Mouse (Mus musculus) gastrocnemius, adult 2 months (tissue): ENCODE data around the gene Tgtp2. TPM values are rescaled to one million over a fixed set of nuclear protein-coding genes. Genes with fewer than 3 reads are reported as not detected.
"Not testable (repeated sequence)": the region's sequence is repeated elsewhere in the genome, so short reads cannot be mapped to it uniquely, and the experiment has no call there.

Source experiments
- DNase-seq: peaks from one replicate; pipeline ENCODE4 v3.0.0; 2022
- H3K27ac ChIP-seq: fragments of 200-600 bp; 2 replicates; pipeline ENCODE4 v1.8.1; 2022; ENCODE audit warnings: mild to moderate bottlenecking
- H3K4me3 ChIP-seq: fragments of 200-600 bp; 2 replicates; pipeline ENCODE4 v1.8.1; 2022; ENCODE audit warnings: mild to moderate bottlenecking, moderate library complexity
- CTCF ChIP-seq: fragments of 200-600 bp; IDR thresholded peaks from 2 replicates; pipeline ENCODE4 v1.8.1; 2022; ENCODE audit warnings: antibody characterized with exemption, mild to moderate bottlenecking, moderate library complexity
- intact Hi-C: fragments of 180-260 bp; cut with DNase I; formaldehyde crosslinking; loops from one replicate; pipeline ENCODE4 v1.15.1; 2025
- total RNA-seq, 2 experiments: library from RNA; stranded (reverse); gene quantifications; 2 replicates each; pipeline ENCODE4 v1.2.3; 2021

Gene Tgtp2
- total RNA-seq, 2 experiments from 2014 or later: 0.66 to 1.3 TPM

- intact Hi-C loops: loop anchor here (10.0 kb wide), 1 partner anchor 87 kb away; the partner anchor contains the start of genes Gm12185 and Tgtp1
- H3K27ac ChIP-seq: peak overlapping the region; percentile 75
- TF ChIP-seq CTCF: no peak
- H3K4me3 ChIP-seq: peak overlapping the region; percentile 21; the same call in 1 of the 2 replicates
- no peak for DNase-seq
Measured at GRCm38 (mm10) chr11:49081886-49082285, 17.9 kb upstream of the Tgtp2 start.

GRCm38 (mm10) chr11:49081356-49081755 lies 17.4 kb upstream of the Tgtp2 start:
- no peak for TF ChIP-seq CTCF
- peak overlapping the region; percentile 75 for H3K27ac ChIP-seq
- intact Hi-C loops: loop anchor here (10.0 kb wide), 1 partner anchor 87 kb away; the partner anchor contains the start of genes Gm12185 and Tgtp1
- no peak for DNase-seq
- peak overlapping the region; percentile 21 for H3K4me3 ChIP-seq

GRCm38 (mm10) chr11:49080636-49081035 lies 16.6 kb upstream of the Tgtp2 start:
- H3K27ac ChIP-seq: 0 out of 2 replicates have a peak overlapping the region, but pooled peaks have one; percentile 9
- intact Hi-C loops: loop anchor here (10.0 kb wide), 1 partner anchor 86 kb away; the partner anchor contains the start of genes Gm12185 and Tgtp1
- TF ChIP-seq CTCF: no peak
- no peak for DNase-seq
- no peak overlapping the region for H3K4me3 ChIP-seq

- H3K27ac ChIP-seq: no peak overlapping the region
- intact Hi-C loops: loop anchor here (5.0 kb wide), 1 partner anchor 156 kb away; no protein-coding TSS in a partner anchor
- no peak for TF ChIP-seq CTCF
- DNase-seq: no peak
- H3K4me3 ChIP-seq: no peak overlapping the region
Measured at GRCm38 (mm10) chr11:49078719-49079118, 14.7 kb upstream of the Tgtp2 start.

- no peak for DNase-seq
- peak overlapping the region; percentile 83 for H3K27ac ChIP-seq
Measured at GRCm38 (mm10) chr11:49077012-49077411, 13.0 kb upstream of the Tgtp2 start.

GRCm38 (mm10) chr11:49076001-49076757 lies 12.2 kb upstream of the Tgtp2 start, which contains the start of gene Ifi47:
Gene Ifi47 (plus strand): TSS chr11:49076587.
- Histone ChIP-seq H3K27ac (peak within 1 kb of the TSS; percentile 83), H3K4me3 (peak within 1 kb of the TSS; percentile 50)
- intact Hi-C loops: loop anchor here (5.0 kb wide), 1 partner anchor 154 kb away; no protein-coding TSS in a partner anchor
- DNase-seq: not testable (repeated sequence)

More at GRCm38 (mm10) chr11:49077012-49077411, 13.0 kb upstream of the Tgtp2 start:
- no peak for TF ChIP-seq CTCF
- H3K4me3 ChIP-seq: no peak overlapping the region; the same call in 1 of the 2 replicates
- intact Hi-C loops: loop anchor here (5.0 kb wide), 1 partner anchor 155 kb away; no protein-coding TSS in a partner anchor

GRCm38 (mm10) chr11:49068358-49068757 lies 4.4 kb upstream of the Tgtp2 start:
- TF ChIP-seq CTCF: no peak
- intact Hi-C loops: no loop called here
- no peak overlapping the region for H3K27ac ChIP-seq
- no peak overlapping the region for H3K4me3 ChIP-seq
- DNase-seq: no peak

- intact Hi-C loops: not testable (repeated sequence)
Measured at GRCm38 (mm10) chr11:49061865-49062264, 2.1 kb downstream of the Tgtp2 start.

GRCm38 (mm10) chr11:49060061-49060460 lies 3.9 kb downstream of the Tgtp2 start:
- intact Hi-C loops, DNase-seq, H3K27ac ChIP-seq, H3K4me3 ChIP-seq: not testable (repeated sequence)

More at GRCm38 (mm10) chr11:49061865-49062264, 2.1 kb downstream of the Tgtp2 start:
- DNase-seq, H3K4me3 ChIP-seq, H3K27ac ChIP-seq: not testable (repeated sequence)

- intact Hi-C loops, H3K4me3 ChIP-seq, H3K27ac ChIP-seq, DNase-seq: not testable (repeated sequence)
Measured at GRCm38 (mm10) chr11:49051894-49052293, 12.1 kb downstream of the Tgtp2 start.

- H3K27ac ChIP-seq, intact Hi-C loops, DNase-seq, H3K4me3 ChIP-seq: not testable (repeated sequence)
Measured at GRCm38 (mm10) chr11:49051093-49051891, 12.7 kb downstream of the Tgtp2 start, which contains the start of gene 9930111J21Rik2. Gene 9930111J21Rik2 (minus strand): TSS chr11:49051242.

GRCm38 (mm10) chr11:49050064-49050463 lies 13.9 kb downstream of the Tgtp2 start:
- intact Hi-C loops, DNase-seq: not testable (repeated sequence)

GRCm38 (mm10) chr11:49012074-49012473 lies 51.9 kb downstream of the Tgtp2 start:
- intact Hi-C loops, H3K27ac ChIP-seq, DNase-seq, H3K4me3 ChIP-seq: not testable (repeated sequence)

More at GRCm38 (mm10) chr11:49050064-49050463, 13.9 kb downstream of the Tgtp2 start:
- not testable (repeated sequence) for H3K4me3 ChIP-seq, H3K27ac ChIP-seq

Other genes starting within 250 kb of the Tgtp2 start
- 10 to 100 TPM; 19.9 to 23.6 TPM for gene Trim41, start 246.9 kb downstream of the Tgtp2 start, total RNA-seq
- gene Trim7, start 238.1 kb downstream of the Tgtp2 start, total RNA-seq: 10 to 100 TPM; 25.9 to 51.8 TPM
- 1 to 10 TPM; 1.5 to 2.2 TPM for gene Gm12184, start 237.6 kb downstream of the Tgtp2 start, total RNA-seq
- 10 to 100 TPM; 13.5 to 14.4 TPM for gene Irgm1, start 192.5 kb downstream of the Tgtp2 start, total RNA-seq
- gene Gm5431, start 162.0 kb downstream of the Tgtp2 start, total RNA-seq: under 1 TPM; 0.13 to 0.42 TPM
- gene Psme2b, start 118.0 kb downstream of the Tgtp2 start, total RNA-seq: 1 to 10 TPM in 1 of 2 experiments, under 1 TPM in 1; 0.41 to 1.6 TPM
- not detected for gene Olfr56, start 85.3 kb downstream of the Tgtp2 start, total RNA-seq
- 1 to 10 TPM in 1 of 2 experiments, under 1 TPM in 1; 0.79 to 1.7 TPM for gene 9930111J21Rik1, start 84.8 kb downstream of the Tgtp2 start, total RNA-seq
- gene Gm12185, start 72.0 kb downstream of the Tgtp2 start, total RNA-seq: under 1 TPM; 0.39 to 0.46 TPM
- 1 to 10 TPM in 1 of 2 experiments, under 1 TPM in 1; 0.97 to 1.1 TPM for gene Tgtp1, start 70.0 kb downstream of the Tgtp2 start, total RNA-seq
- gene 9930111J21Rik2, start 13.0 kb downstream of the Tgtp2 start, total RNA-seq: 1 to 10 TPM; 1.0 to 2.5 TPM
- under 1 TPM; 0.84 TPM for gene Ifi47, start 12.4 kb upstream of the Tgtp2 start, total RNA-seq
- not detected for gene Olfr1396, start 50.7 kb upstream of the Tgtp2 start, total RNA-seq
- gene Olfr1395, start 78.1 kb upstream of the Tgtp2 start, total RNA-seq: not detected
- gene Olfr1394, start 90.2 kb upstream of the Tgtp2 start, total RNA-seq: not detected
- gene Btnl9, start 123.0 kb upstream of the Tgtp2 start, total RNA-seq: 1 to 10 TPM in 1 of 2 experiments, under 1 TPM in 1; 0.97 to 3.6 TPM
- gene Zfp62, start 139.1 kb upstream of the Tgtp2 start, total RNA-seq: 10 to 100 TPM; 25.8 to 32.6 TPM
- gene Mgat1, start 180.0 kb upstream of the Tgtp2 start, total RNA-seq: 10 to 100 TPM; 42.0 to 48.0 TPM
- not detected for gene Olfr1393, start 214.1 kb upstream of the Tgtp2 start, total RNA-seq
- gene Olfr1392, start 221.1 kb upstream of the Tgtp2 start, total RNA-seq: not detected
- not detected for gene Olfr10, start 240.5 kb upstream of the Tgtp2 start, total RNA-seq